Mouse (Mus musculus) heart, embryonic 13.5 days (tissue): ENCODE measurements at regions not wholly inside any gene's neighbourhood (a gene's known extent, or its start where the extent isn't known, plus 50 kb on each side); places are given as distances from the start of the nearest gene placed in this dataset.

Source experiments
- ATAC-seq: fragments of 200-750 bp; cut with Nextera tagmentation; 2 replicates; pipeline ENCODE4 v1.8.0; 2017; ENCODE audit warnings: moderate TSS enrichment; ENCODE audit not compliant: insufficient number of reproducible peaks, low FRiP score, low TSS enrichment; ENCODE audit errors: extremely low read depth
- H3K27ac ChIP-seq: fragments of 300-500 bp; sonication (generic); replicated peaks from 2 replicates; pipeline ENCODE4 v1.5.1; 2015; ENCODE audit warnings: moderate library complexity, mild to moderate bottlenecking, inconsistent platforms
- H3K27me3 ChIP-seq: fragments of 300-500 bp; sonication (generic); replicated peaks from 2 replicates; pipeline ENCODE4 v1.6.1; 2015; ENCODE audit warnings: mild to moderate bottlenecking, inconsistent platforms
- H3K36me3 ChIP-seq: fragments of 300-500 bp; sonication (generic); 2 replicates; pipeline ENCODE4 v1.6.1; 2015; ENCODE audit warnings: mild to moderate bottlenecking, inconsistent platforms
- H3K4me1 ChIP-seq: fragments of 300-500 bp; sonication (generic); 2 replicates; pipeline ENCODE4 v1.6.1; 2015; ENCODE audit warnings: inconsistent platforms
- H3K4me2 ChIP-seq: fragments of 300-500 bp; sonication (generic); 2 replicates; pipeline ENCODE4 v1.6.1; 2015; ENCODE audit warnings: inconsistent platforms, mild to moderate bottlenecking, moderate library complexity
- H3K4me3 ChIP-seq: fragments of 300-500 bp; sonication (generic); 2 replicates; pipeline ENCODE4 v1.5.1; 2015; ENCODE audit warnings: moderate library complexity, mild to moderate bottlenecking, inconsistent platforms
- H3K9ac ChIP-seq: fragments of 300-500 bp; sonication (generic); 2 replicates; pipeline ENCODE4 v1.6.1; 2015; ENCODE audit warnings: inconsistent platforms, mild to moderate bottlenecking, moderate library complexity
- H3K9me3 ChIP-seq: fragments of 300-500 bp; sonication (generic); 2 replicates; pipeline ENCODE4 v1.6.1; 2016; ENCODE audit warnings: inconsistent platforms
- WGBS: fragments of 180-500 bp; shearing (Covaris S2); methylation state at CpG from one replicate; pipeline ENCODE4 v1.1.7; 2015; ENCODE audit warnings: mixed read lengths; 5-methylcytosine and 5-hydroxymethylcytosine counted together

DNA sequence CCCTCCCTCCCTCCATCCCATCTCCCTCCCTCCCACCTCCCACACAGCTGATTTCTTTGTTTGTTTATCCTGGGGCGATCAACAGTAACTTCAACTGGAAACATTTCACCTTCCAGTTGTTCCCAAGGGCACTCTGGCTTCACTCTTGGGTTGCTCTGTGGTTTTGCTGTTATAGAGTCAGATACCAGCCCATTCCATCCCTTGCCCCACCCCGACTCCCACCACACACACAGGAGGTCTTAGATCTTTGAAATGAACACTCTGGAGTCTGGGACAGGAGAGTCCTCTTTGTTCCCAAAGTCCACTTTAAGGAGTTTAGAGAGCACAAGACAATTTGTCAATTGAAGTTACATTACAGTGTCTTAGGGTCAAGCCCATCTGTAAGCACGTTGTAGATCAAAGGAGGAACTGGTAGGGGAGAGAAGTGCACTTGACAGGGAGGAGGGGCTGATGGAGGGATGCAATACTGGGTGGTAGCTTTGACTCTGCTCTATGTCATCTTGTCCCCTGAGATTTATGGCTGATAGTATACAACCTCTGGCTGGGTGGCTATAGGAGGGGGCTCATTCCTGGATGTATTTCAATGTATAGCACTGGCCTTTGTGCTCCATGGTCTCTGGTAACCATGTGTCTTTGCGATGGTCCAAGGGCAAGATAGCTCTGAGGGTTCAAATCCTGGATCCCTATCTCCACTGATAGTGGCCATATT, 313.9 kb downstream of the Glrx3 start:
- 43% methylated on average over 4 of the region's 4 CpGs for WGBS
- Histone ChIP-seq H3K9ac (no peak overlapping the region), H3K27me3 (no peaks in the 10 kb centered on the region), H3K4me1 (no peaks in the 10 kb centered on the region), H3K4me2 (no peak overlapping the region), H3K27ac (no peak overlapping the region), H3K4me3 (no peak overlapping the region), H3K9me3 (no peaks in the 10 kb centered on the region), H3K36me3 (no peaks in the 10 kb centered on the region)
- ATAC-seq, result no peak; the same call in 1 of the 2 replicates

DNA sequence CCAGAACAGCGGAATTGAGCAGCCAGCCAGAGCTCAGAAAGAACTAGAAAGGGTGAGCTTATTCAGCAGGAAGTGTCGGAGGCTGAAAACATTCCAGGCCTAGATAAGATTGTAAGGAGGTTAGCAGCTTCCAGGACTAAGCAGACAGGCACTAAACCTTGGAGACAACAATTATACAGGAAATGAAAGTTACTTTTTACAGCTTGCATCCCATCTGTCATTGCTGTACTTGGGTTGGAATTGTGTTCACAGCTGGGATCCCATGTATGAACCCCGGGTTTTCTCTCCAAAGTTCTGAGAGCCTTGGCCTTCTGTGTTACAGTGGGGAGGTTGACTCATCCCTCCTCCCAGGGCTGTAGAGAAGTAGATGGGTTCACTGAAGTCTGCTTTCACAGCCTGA, 328.5 kb downstream of the Glrx3 start:
- 22% methylated on average over 3 of the region's 3 CpGs for WGBS
- Histone ChIP-seq H3K4me1 (0 out of 2 replicates have a peak, but pooled peaks cover 5% of the 10 kb centered on the region), H3K9ac (no peak overlapping the region), H3K27me3 (no peaks in the 10 kb centered on the region), H3K4me3 (no peak overlapping the region), H3K27ac (peak overlapping the region; percentile 65), H3K9me3 (no peaks in the 10 kb centered on the region), H3K4me2 (no peak overlapping the region), H3K36me3 (no peaks in the 10 kb centered on the region)
- no peak for ATAC-seq

DNA sequence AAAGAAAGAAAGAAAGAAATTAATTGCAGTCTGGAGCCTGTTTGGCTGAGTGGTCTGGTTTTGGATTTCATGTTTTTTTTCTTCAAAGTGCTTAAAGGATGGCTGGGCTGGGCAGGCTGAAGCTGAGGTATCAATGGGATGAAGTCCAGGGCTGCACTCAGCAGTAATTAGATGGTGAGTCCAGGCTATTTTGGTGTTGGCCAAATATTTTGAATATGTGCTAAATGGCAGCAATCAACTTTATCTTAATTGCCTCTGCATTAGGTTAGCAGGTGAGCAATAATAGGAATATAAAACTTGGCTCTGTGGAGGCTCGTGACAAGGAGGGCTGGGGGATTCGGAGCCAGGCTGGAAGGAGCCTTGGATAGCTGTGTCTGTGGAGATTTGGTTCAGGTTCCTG, 329.3 kb downstream of the Glrx3 start:
- no peak overlapping the region for H3K4me3 ChIP-seq
- no peak overlapping the region for H3K4me2 ChIP-seq
- no peaks in the 10 kb centered on the region for H3K9me3 ChIP-seq
- H3K9ac ChIP-seq, result no peak overlapping the region
- H3K27ac ChIP-seq, result no peak overlapping the region
- ATAC-seq, result no peak
- H3K36me3 ChIP-seq, result no peaks in the 10 kb centered on the region
- WGBS, result 72% methylated on average over 2 of the region's 2 CpGs
- H3K4me1 ChIP-seq, result 0 out of 2 replicates have a peak, but pooled peaks cover 5% of the 10 kb centered on the region
- no peaks in the 10 kb centered on the region for H3K27me3 ChIP-seq

DNA sequence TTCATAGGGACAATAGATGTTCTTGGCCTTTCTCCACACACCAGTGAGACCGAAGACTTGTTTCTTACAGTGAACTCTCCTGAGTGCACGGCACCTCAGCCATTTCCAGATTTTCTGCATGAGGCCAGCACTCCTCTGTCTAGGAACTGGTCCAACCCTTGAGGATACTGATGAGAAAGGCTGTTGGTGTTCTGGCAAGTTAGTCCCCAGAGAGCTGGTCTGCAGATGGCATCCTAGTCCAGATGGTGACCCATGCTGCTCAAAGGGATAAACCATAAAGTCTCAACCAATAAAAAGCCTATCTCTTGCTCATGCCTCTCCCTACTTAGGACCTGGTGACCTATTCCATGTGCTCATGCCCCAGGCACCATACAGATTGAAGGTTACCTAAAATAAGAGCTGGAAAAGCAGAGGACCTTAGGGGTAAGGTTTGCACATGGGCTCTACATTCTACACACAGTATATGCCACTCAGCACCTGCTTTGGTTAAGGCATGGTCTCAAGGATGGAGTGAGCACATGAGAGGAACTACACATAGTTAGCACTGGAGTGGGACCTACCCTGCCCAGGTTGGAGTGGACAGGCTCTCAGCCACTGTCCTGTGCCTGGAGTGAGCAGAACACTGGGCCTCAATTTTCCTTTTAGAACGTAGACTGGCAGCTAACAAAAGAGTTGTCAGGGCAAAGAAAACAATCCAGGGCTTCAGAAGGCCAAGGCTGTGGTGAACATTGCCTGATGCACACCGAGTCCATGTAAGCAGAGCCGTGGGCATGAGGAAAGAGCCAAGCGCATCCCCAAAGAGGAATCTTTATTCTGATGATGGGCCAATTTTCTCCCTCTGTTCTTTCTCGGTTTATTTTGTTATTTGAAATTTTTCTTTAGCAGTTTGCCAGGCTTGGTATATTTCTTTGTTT, 335.9 kb downstream of the Glrx3 start:
- Histone ChIP-seq H3K9ac (no peak overlapping the region), H3K4me3 (no peak overlapping the region), H3K36me3 (no peaks in the 10 kb centered on the region), H3K4me2 (no peak overlapping the region), H3K27ac (no peak overlapping the region), H3K9me3 (no peaks in the 10 kb centered on the region), H3K4me1 (no peaks in the 10 kb centered on the region), H3K27me3 (no peaks in the 10 kb centered on the region)
- 79% methylated on average over 7 of the region's 7 CpGs for WGBS
- no peak for ATAC-seq

DNA sequence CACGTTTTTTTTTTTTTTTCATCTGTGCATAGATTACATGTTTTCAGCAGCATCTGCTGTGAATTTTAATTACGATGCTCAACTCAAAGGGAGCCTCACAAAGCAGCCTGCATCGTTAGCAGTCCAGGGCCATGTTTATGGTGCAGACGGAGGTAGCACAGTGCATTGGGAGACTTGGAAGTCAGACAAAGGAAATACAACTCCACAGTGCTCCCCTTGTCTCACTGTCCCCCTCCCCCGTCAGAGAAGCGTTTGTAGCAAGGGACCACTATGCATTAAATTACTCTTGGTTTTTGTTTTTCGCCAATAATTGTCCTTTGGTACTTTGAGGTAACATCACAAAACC, 336.5 kb downstream of the Glrx3 start:
- Histone ChIP-seq H3K27me3 (no peaks in the 10 kb centered on the region), H3K4me1 (no peaks in the 10 kb centered on the region), H3K9me3 (no peaks in the 10 kb centered on the region), H3K27ac (no peak overlapping the region), H3K9ac (no peak overlapping the region), H3K4me3 (no peak overlapping the region), H3K4me2 (no peak overlapping the region), H3K36me3 (no peaks in the 10 kb centered on the region)
- ATAC-seq, result no peak
- 67% methylated on average over 7 of the region's 7 CpGs for WGBS

DNA sequence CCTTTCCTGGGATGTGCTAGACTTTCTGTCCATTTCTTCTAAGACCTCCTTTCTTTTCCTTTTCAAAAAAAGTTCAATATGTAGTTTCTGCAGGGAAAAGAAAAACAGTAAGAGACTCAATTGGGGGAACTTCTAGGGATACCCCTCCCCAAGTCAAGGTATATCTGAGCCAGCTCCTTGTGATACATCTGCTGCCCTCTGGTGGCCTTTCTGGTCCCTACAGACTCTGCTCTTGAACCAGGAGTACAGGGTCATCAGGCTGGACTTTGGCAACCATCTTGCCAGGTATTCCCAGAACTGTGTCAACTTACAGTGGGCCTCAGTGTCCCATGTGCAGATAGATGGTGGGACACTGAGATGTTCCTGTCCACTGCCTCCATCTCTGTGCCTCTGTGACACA, 346.5 kb downstream of the Glrx3 start:
- no peak for ATAC-seq
- Histone ChIP-seq H3K4me1 (no peaks in the 10 kb centered on the region), H3K27ac (no peak overlapping the region), H3K36me3 (no peaks in the 10 kb centered on the region), H3K9ac (no peak overlapping the region), H3K4me3 (no peak overlapping the region), H3K27me3 (0 out of 2 replicates have a peak, but pooled peaks cover 6% of the 10 kb centered on the region), H3K4me2 (no peak overlapping the region), H3K9me3 (no peaks in the 10 kb centered on the region)

DNA sequence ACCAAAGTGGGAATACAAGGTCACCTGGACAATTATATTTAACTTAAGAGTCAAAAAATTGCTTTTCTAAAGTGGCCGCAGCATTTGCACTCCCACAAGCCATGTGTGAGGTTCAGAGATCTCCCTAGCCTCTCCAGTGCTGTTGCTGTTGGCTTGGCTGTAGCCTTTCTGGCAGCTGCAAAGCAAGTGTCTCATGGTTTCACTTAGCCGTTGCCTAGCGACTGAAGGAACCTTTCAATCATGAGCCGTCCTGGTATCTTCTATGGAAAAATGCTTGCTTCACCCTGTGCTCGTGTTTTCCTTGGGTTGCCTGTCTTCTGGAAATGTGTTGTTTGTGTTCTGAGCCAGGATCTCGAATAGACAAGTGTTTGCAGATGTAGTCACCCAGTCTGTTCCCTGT, 367.9 kb downstream of the Glrx3 start:
- H3K9me3 ChIP-seq, result no peaks in the 10 kb centered on the region
- WGBS, result 41% methylated on average over 6 of the region's 6 CpGs
- no peaks in the 10 kb centered on the region for H3K36me3 ChIP-seq
- no peak overlapping the region for H3K4me2 ChIP-seq
- ATAC-seq, result no peak
- H3K4me1 ChIP-seq, result peaks cover 3% of the 10 kb centered on the region; the same call in 1 of the 2 replicates
- no peak overlapping the region for H3K4me3 ChIP-seq
- H3K9ac ChIP-seq, result no peak overlapping the region
- H3K27me3 ChIP-seq, result no peaks in the 10 kb centered on the region
- no peak overlapping the region for H3K27ac ChIP-seq

DNA sequence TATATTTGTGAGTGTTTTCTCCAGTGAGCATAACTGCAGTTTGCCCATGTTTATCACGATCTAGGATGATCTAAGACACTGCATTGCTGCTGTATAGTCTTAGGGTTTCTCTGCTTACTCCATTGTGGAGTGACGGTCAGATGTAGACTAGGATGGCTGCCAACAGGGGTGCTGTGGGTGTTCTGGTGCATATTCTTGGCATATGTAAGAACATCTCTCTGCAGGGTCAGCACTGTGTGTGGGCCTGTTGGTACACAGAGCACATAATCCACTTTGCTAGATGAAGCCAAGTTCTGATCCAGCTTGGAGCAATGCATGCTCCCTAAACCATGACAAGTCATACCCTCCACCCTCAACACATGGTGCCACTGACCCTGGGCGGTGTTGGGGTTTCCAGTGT, 375.4 kb downstream of the Glrx3 start:
- no peaks in the 10 kb centered on the region for H3K27me3 ChIP-seq
- H3K27ac ChIP-seq, result no peak overlapping the region
- 58% methylated on average over 3 of the region's 3 CpGs for WGBS
- H3K9me3 ChIP-seq, result no peaks in the 10 kb centered on the region
- H3K4me1 ChIP-seq, result no peaks in the 10 kb centered on the region
- no peaks in the 10 kb centered on the region for H3K36me3 ChIP-seq
- H3K9ac ChIP-seq, result no peak overlapping the region
- no peak overlapping the region for H3K4me3 ChIP-seq
- ATAC-seq, result no peak
- no peak overlapping the region for H3K4me2 ChIP-seq

DNA sequence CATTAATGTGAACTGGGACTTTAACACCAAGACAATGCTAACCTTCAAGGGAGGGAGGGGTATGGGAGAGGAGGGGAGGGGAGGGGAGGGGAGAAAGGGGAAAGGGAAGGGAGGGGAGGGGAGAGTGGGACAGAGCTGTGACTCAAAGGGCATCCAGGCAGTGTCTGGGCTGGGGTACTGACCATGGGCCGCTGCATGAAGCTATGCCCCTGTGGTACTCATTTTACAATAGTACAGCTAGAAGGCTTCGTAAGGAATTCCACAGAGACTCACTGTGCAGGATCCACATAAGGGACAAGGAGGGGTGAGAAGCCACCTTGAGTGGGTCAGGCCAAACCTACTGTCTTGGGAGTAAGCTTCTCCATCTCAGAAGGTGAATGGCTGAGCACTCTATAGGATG, 403.1 kb downstream of the Glrx3 start:
- Histone ChIP-seq H3K4me1 (no peaks in the 10 kb centered on the region), H3K27ac (no peak overlapping the region), H3K4me2 (no peak overlapping the region), H3K9me3 (no peaks in the 10 kb centered on the region), H3K9ac (no peak overlapping the region), H3K36me3 (no peaks in the 10 kb centered on the region), H3K4me3 (no peak overlapping the region), H3K27me3 (0 out of 2 replicates have a peak, but pooled peaks cover 5% of the 10 kb centered on the region)
- no peak for ATAC-seq
- WGBS, result 70% methylated on average over 2 of the region's 2 CpGs

DNA sequence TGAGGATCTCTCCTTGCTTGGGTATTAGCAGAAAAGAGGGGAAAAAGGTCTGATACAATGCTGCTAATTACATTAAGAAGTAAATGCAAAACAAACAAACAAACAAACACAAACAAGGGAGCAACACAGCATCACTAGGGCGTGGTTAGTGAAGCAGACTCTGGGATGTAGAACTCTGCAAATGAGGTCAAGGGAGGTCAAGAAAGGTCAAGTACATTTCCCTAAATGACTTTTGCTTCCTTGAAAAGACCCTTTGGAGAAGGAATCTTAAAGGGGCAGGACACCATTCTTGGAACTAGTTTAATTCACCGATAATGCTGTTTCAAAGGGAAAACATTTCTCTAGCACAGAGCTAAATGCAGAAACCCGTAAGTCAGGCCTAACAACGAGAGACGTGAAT, 403.6 kb downstream of the Glrx3 start:
- H3K27me3 ChIP-seq, result 0 out of 2 replicates have a peak, but pooled peaks cover 5% of the 10 kb centered on the region
- H3K4me1 ChIP-seq, result no peaks in the 10 kb centered on the region
- H3K9ac ChIP-seq, result no peak overlapping the region
- no peak for ATAC-seq
- no peaks in the 10 kb centered on the region for H3K36me3 ChIP-seq
- H3K4me3 ChIP-seq, result no peak overlapping the region
- H3K27ac ChIP-seq, result no peak overlapping the region
- no peak overlapping the region for H3K4me2 ChIP-seq
- H3K9me3 ChIP-seq, result no peaks in the 10 kb centered on the region
- WGBS, result 64% methylated on average over 5 of the region's 5 CpGs

DNA sequence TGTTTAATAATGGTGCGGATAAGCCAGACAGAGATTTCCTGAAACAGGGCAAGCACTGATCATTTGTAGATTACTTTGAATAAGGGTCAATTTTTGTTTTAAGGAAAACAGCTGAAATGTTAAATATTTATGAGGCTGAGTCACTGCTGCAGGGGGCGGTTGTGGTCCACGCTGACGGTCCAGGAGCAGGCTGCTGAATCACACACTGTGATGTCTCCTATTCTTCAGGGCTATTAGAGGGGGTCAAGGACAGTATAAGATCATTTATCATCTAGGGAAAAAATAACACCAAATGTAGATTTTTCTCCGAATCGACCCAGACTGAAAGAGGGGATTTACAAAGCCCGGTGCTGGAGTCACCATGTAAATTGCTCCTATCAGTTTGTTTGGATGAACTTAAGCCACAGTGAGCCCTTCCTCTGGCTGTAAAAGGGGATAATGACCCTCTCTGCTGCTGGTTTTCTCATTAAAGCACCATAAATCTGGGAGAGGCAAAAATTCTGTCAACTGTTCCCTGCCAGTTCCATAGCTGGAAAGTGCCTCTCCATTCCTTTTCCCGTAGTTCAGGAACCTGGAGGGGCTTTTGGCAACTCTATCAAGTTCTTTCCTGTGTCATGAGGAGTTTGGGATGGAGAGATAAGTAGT, 404.2 kb downstream of the Glrx3 start:
- Histone ChIP-seq H3K4me1 (no peaks in the 10 kb centered on the region), H3K4me3 (no peak overlapping the region), H3K36me3 (no peaks in the 10 kb centered on the region), H3K27ac (no peak overlapping the region), H3K9me3 (no peaks in the 10 kb centered on the region), H3K27me3 (0 out of 2 replicates have a peak, but pooled peaks cover 5% of the 10 kb centered on the region), H3K4me2 (no peak overlapping the region), H3K9ac (no peak overlapping the region)
- no peak for ATAC-seq
- 66% methylated on average over 8 of the region's 8 CpGs for WGBS
